10 mouse cellular contexts compared by ENCODE assay signal in genomic region chr6:71934081-71934556, GRCm38 (mm10). TPM values are rescaled to one million over a fixed set of nuclear protein-coding genes. Genes with fewer than 3 reads are reported as not detected.
DNase-seq lines count a peak whose midpoint lies in the region; ATAC-seq lines count a peak whose summit lies in the region.
"Had no signal": no experiment of that assay in that cellular context is flagged by ENCODE, and none has a peak within 500 bp of the region (broad histone marks: within the 10 kb centered on the region; RNA-seq: fewer than 3 reads in every experiment).

No protein-coding gene starts in this region.

- no peak overlapping the region for H3K27ac ChIP-seq in kidney, embryonic 14.5 days (ENCODE audit: low read depth, low read length)
- 0 out of 2 replicates have a peak overlapping the region, but pooled peaks have one; percentile 13 for H3K27ac ChIP-seq in hindbrain, embryonic 15.5 days (replicated peaks)
- no peak overlapping the region for H3K27ac ChIP-seq in intestine, embryonic 16.5 days (ENCODE audit: low read length)

- H3K9me3 ChIP-seq in kidney, embryonic 14.5 days (ENCODE audit: control insufficient read depth, low read length), result no peaks in the 10 kb centered on the region
- H3K9me3 ChIP-seq in hindbrain, embryonic 15.5 days, result no peaks in the 10 kb centered on the region
- no peaks in the 10 kb centered on the region for H3K9me3 ChIP-seq in intestine, embryonic 16.5 days (ENCODE audit: control insufficient read depth, low read length)
- H3K9me3 ChIP-seq: megakaryocyte, embryonic 14.5 days had no signal

- H3K4me1 ChIP-seq in kidney, embryonic 14.5 days (ENCODE audit: control insufficient read depth, insufficient read depth, low read length), result no peaks in the 10 kb centered on the region
- H3K4me1 ChIP-seq in hindbrain, embryonic 15.5 days (replicated peaks), result 0 out of 2 replicates have a peak, but pooled peaks cover 3% of the 10 kb centered on the region
- no peaks in the 10 kb centered on the region for H3K4me1 ChIP-seq in intestine, embryonic 16.5 days (ENCODE audit: control insufficient read depth, insufficient read depth, low read length)

- H3K27me3 ChIP-seq in kidney, embryonic 14.5 days (ENCODE audit: control insufficient read depth, insufficient read depth, low read length), result no peaks in the 10 kb centered on the region
- no peaks in the 10 kb centered on the region for H3K27me3 ChIP-seq in hindbrain, embryonic 15.5 days
- no peaks in the 10 kb centered on the region for H3K27me3 ChIP-seq in intestine, embryonic 16.5 days (replicated peaks; ENCODE audit: control insufficient read depth, insufficient read depth, low read length)
- H3K27me3 ChIP-seq: megakaryocyte, embryonic 14.5 days had no signal

- ATAC-seq in kidney, embryonic 14.5 days (ENCODE audit: low FRiP score, low TSS enrichment), result no peak
- ATAC-seq in hindbrain, embryonic 15.5 days (ENCODE audit: low FRiP score, low read depth), result no peak
- no peak for ATAC-seq in intestine, embryonic 16.5 days

- peaks cover 90% of the 10 kb centered on the region for H3K36me3 ChIP-seq in kidney, embryonic 14.5 days (ENCODE audit: control insufficient read depth, insufficient read depth, low read length)
- H3K36me3 ChIP-seq in hindbrain, embryonic 15.5 days, result peaks cover 74% of the 10 kb centered on the region
- peaks cover 19% of the 10 kb centered on the region; the same call in 1 of the 2 replicates for H3K36me3 ChIP-seq in intestine, embryonic 16.5 days (ENCODE audit: control insufficient read depth, insufficient read depth, low read length)

- 56% methylated on average over 2 of the region's 2 CpGs for WGBS in kidney, embryonic 14.5 days
- WGBS in hindbrain, embryonic 15.5 days, result 61% methylated on average over 2 of the region's 2 CpGs
- WGBS in intestine, embryonic 16.5 days, result 44% methylated on average over 2 of the region's 2 CpGs

- peak; percentile 24 for DNase-seq in kidney, adult 11 months
- peak; percentile 96 for DNase-seq in NIH3T3 (ENCODE audit: low read depth)
- peak; percentile 49 to 54 for DNase-seq in gastrocnemius, adult 8-10 months (ENCODE audit: low spot score in 2 of 2)
- DNase-seq in lung, postnatal 36 days, result peak; percentile 67
- DNase-seq in spleen, postnatal 4 days (ENCODE audit: low spot score in 2 of 2), result no peak

- H3K9ac ChIP-seq in kidney, embryonic 14.5 days (ENCODE audit: low read depth, low read length), result no peak overlapping the region
- H3K9ac ChIP-seq in hindbrain, embryonic 15.5 days, result no peak overlapping the region
- no peak overlapping the region for H3K9ac ChIP-seq in intestine, embryonic 16.5 days (ENCODE audit: low read depth, low read length)

- H3K4me3 ChIP-seq in kidney, embryonic 14.5 days (ENCODE audit: low read length), result no peak overlapping the region
- no peak overlapping the region for H3K4me3 ChIP-seq in hindbrain, embryonic 15.5 days
- H3K4me3 ChIP-seq in intestine, embryonic 16.5 days (ENCODE audit: low read length), result no peak overlapping the region
- H3K4me3 ChIP-seq: erythroblast, embryonic 14.5 days; megakaryocyte, embryonic 14.5 days had no signal

- H3K4me2 ChIP-seq in kidney, embryonic 14.5 days (replicated peaks; ENCODE audit: low read depth, low read length), result no peak overlapping the region
- no peak overlapping the region for H3K4me2 ChIP-seq in hindbrain, embryonic 15.5 days
- H3K4me2 ChIP-seq in intestine, embryonic 16.5 days (ENCODE audit: low read depth, low read length), result no peak overlapping the region

RNA-seq across cellular contexts. Expression of gene Polr1a, which starts 25.3 kb away (rescaled TPM):
- polyA plus RNA-seq in kidney, embryonic 14.5 days (2014; fragmentation: Nextera tagmentation; extraction: Ambion mirVana), result 18.6 and 37.0 TPM in 2 replicates
- total RNA-seq in gastrocnemius, adult 8-10 months (2022), result 10 to 100 TPM; 29.0 to 37.6 (median 35.8) TPM
- polyA plus RNA-seq in hindbrain, embryonic 15.5 days (2015; fragmentation: Nextera tagmentation; extraction: Ambion mirVana), result 19.3 and 19.6 TPM in 2 replicates
- 21.9 and 22.9 TPM in 2 replicates for polyA plus RNA-seq in intestine, embryonic 16.5 days (2015; fragmentation: Nextera tagmentation; extraction: Ambion mirVana)

RNA-seq across cellular contexts. Expression of gene Ptcd3, which starts 25.6 kb away (rescaled TPM):
- polyA plus RNA-seq in kidney, embryonic 14.5 days (2014; fragmentation: Nextera tagmentation; extraction: Ambion mirVana), result 85.5 and 131 TPM in 2 replicates
- total RNA-seq in gastrocnemius, adult 8-10 months (2022), result 10 to 100 TPM; 54.4 to 58.1 (median 55.9) TPM
- 77.1 and 79.9 TPM in 2 replicates for polyA plus RNA-seq in hindbrain, embryonic 15.5 days (2015; fragmentation: Nextera tagmentation; extraction: Ambion mirVana)
- 91.3 and 102 TPM in 2 replicates for polyA plus RNA-seq in intestine, embryonic 16.5 days (2015; fragmentation: Nextera tagmentation; extraction: Ambion mirVana)

Comparison
In these comparisons a context has a peak if more than half of its experiments do, and no peak if none do; other contexts are left out.
1. DNase-seq: peak in kidney, adult 11 months (single experiment), NIH3T3 (single experiment), gastrocnemius, adult 8-10 months (2 of 2) and lung, postnatal 36 days (single experiment); none in spleen, postnatal 4 days (0 of 2).